Mouse (Mus musculus) gastrocnemius, postnatal 4 days (tissue): ENCODE data around the gene Ago3. TPM values are rescaled to one million over a fixed set of nuclear protein-coding genes. Genes with fewer than 3 reads are reported as not detected.

Experiments used
- DNase-seq, 2 experiments: peaks; one replicate each; pipeline ENCODE4 v3.0.0; 2021 to 2022; ENCODE audit warnings: low spot score in 2 of 2, mixed read lengths in 2 of 2
- total RNA-seq, 2 experiments: library from RNA; stranded (reverse); gene quantifications; 2 replicates each; pipeline ENCODE4 v1.2.3; 2021

The Ago3 gene
- total RNA-seq, 2 experiments from 2014 or later: 14.1 to 17.5 TPM

GRCm38 (mm10) chr4:126428682-126429346, 542 bp downstream of the Ago3 start:
- DNase-seq: no peak

GRCm38 (mm10) chr4:126423866-126424265, 5.5 kb downstream of the Ago3 start:
- no peak for DNase-seq

GRCm38 (mm10) chr4:126415707-126416106, 13.6 kb downstream of the Ago3 start:
- DNase-seq: no peak

GRCm38 (mm10) chr4:126412526-126412925, 16.8 kb downstream of the Ago3 start:
- DNase-seq: no peak

DNA sequence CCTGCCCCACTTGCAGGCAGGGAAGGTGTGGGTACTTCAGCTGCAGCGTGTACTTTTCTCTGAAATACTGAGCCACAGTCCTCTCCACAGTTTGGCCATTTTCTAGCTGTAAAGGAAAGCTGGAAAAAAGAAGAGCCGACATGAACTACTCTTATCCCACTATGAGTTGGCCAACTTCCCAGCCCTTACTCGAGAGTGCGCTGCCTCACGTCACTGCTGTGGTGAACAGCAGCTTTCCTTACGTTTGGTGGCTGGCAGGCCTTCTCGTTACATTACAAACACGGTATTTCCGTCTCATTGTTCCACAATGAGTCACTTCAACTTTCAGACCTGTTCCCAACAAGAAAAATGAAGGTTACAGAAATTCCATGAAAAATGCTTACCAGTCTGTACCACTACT, 57.9 kb downstream of the Ago3 start:
- no peak for DNase-seq

DNA sequence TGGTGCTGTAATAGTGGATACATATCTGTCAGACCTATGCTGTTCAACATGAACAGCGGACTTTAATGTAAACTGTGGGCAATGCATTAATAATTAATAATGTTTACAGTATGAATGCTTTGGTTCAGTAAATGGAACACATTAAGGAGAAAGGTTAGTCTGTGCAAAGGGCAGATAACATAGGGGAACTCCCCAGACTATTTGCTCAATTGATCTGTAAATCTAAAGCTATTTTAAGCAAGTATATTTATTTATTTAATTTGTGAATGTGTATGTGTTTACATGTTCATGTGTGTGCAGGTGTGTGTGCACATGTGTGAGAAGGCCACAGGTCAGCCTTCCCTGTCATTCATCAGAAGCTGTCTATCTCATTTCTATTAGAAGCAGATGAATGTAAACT, 69.3 kb downstream of the Ago3 start:
- no peak for DNase-seq

DNA sequence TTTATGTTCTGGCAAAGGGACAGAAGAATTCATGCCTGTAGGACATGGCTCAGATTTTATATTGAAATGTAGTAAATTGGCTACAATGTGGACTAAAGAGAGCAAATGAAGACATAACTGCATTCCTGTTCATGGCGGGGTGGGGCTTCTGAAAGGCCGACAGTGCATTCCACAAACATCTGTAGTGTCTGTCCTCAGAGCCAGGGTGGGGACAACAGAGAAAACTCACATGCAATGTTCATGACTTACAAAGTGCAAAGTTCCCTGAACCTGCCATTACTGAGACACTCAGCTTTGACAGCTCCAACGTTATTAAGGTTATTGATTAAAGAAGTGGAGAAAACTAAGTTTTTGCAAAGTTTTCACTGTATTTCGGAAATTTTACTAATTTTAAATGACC, 85.9 kb downstream of the Ago3 start:
- no peak for DNase-seq

GRCm38 (mm10) chr4:126339461-126339860, 89.9 kb downstream of the Ago3 start:
- DNase-seq: no peak

DNA sequence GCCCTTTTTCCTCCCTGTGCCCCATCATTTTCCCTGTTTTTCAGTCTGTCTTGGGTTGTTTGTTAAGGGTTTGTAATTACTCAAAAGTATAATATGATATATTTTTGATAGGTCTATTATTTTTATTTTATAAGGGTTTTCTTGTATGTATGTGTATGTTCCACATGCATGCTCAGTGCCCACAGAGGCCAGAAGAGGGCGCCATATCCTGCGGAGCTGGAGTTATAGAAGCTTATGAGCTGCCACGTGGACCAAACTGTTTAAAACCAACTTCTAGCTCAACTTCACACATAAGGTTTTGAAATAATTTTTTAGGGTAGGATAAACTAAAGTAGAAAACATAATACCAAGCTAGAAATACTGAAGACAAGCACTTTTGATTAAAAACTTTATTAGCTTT, 97.0 kb downstream of the Ago3 start:
- DNase-seq: no peak

GRCm38 (mm10) chr4:126331751-126332150, 97.6 kb downstream of the Ago3 start:
- DNase-seq: no peak

DNA sequence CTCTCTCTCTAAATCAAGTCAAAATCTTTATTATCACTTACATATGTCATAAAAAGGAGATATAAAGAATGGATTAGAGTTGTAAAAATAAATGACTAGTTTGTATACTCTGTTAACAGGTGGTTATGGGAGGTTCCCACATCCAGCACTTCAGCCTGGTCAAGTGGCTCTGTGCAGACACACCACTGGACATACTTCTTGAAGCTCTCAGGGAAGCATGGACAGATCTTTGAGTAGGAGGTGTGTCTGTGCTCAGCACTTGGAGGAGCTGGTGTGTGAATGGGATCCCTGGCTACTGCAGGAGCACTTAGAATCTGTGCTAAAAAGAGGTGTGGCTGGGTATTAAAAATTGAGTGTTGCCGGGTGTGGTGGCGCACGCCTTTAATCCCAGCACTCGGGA, 99.1 kb downstream of the Ago3 start:
- DNase-seq: no peak

GRCm38 (mm10) chr4:126326036-126326435, 103.3 kb downstream of the Ago3 start:
- no peak for DNase-seq

GRCm38 (mm10) chr4:126325281-126325861, 104.0 kb downstream of the Ago3 start, which contains the start of gene Tekt2:
Gene Tekt2 (minus strand): TSS chr4:126325688.
- DNase-seq: peak in 1 of 2 experiments; percentile 32

DNA sequence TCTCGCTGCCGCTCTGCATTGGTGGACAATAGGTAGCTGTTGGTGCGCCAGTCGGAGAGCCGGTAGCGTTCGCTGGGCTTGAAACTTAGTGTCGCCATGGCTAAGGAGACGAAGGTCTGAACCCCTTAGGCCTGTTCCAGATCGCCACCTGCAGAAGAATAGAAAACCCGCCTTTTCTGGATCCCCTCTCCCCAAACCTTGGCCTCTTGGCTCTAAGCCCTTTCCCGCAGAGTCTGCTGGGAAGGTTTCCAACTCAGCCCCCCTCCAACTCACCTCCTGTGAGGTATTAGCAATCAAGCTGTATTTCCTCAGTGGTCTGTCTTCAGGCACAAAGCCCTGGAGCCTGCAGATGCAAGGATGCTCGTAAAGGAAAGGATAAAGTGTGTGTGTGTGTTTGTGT, 104.5 kb downstream of the Ago3 start:
- no peak for DNase-seq

GRCm38 (mm10) chr4:126322646-126323045, 106.7 kb downstream of the Ago3 start:
- DNase-seq: no peak

- no peak for DNase-seq
Measured at GRCm38 (mm10) chr4:126321854-126322511, 107.4 kb downstream of the Ago3 start.

DNA sequence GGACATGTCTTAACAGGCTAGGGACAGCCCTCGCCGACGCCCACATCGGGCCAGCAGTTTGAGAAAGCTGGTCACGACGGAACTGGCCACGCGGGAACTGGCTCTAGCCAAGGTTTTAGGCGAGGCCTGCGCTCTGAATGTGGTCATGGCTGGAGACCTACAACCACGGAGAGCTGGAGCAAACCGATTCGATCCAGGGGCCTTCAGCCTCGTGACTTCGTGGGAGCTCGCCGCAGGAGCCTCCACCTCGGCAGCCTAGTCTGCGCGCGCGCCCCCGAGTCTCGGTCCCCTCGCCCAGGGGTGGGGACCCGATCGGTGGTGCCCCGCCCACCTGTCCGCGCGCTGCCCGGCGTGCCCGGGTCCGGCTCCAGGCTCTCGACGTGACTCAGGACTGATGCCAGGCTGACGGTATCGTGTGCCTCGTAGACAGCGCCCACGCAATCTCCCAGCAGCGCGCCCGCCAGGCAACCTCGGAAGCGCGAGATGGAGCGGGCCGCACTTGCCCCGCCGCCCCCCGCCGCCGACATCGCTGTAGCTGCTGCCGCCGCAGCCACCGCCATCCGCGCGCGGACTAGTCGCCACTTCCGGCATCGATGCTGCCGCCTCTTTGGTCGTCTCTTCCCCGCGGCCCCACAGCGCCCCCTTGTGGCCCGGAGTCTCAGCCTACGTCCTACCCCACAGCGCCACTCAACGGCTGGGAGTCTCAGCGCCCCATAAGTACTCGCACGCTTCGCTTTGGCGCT, 108.1 kb downstream of the Ago3 start, which contains the start of gene Adprhl2:
Gene Adprhl2, minus strand, starts transcription at position 593 of the 743 bp plus-strand sequence.
- peak; percentile 99 for DNase-seq

- no peak for DNase-seq
Measured at GRCm38 (mm10) chr4:126319806-126320205, 109.5 kb downstream of the Ago3 start.

DNA sequence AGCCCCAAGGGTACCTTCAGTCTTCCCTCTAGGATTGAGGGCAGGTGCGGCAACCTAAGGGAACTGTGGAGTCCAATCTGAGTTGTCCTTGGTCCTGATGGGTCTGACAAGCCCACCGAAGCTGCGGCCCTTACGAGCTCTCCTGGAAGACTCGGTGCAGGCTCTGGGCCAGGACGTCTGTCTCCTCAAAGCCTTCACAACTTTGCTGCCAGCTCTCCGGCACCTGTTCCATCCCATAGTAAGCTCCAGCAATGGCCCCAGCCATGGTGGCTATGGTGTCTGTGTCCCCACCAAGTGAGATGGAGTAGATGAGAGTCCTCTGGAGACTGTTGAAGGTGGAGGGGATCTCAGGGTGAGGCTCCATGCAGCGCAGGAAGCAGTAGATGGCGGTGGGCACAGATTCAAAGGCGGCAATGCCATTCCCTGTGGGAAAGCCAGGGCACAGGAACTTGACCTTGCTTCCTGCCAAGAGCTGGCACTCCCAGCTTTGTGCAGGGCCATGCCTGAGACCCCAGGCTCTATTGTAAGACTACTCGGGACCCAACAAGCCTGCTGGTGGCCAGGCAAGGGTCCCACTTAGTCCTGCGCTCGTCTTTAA, 112.8 kb downstream of the Ago3 start:
- no peak for DNase-seq

DNA sequence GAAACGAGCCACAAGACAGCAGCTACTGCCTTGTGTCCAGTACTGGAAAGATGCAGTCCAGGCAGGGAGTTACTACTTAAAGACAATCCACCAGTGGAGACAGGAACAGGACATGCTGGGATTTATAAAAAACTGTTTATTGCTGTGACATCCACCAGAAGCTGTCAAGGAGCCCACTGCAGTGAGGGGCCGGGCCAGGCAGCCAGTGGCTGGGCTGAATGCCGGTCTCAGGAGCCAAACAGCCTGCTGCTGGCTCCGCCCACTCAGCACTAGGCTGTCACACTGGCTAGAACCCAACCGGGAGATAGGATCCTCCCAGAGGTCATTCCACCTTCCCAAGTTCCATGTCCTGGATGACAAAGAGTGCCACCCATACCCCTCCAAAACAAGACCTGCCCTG, 113.4 kb downstream of the Ago3 start:
- DNase-seq: no peak

- peak in 1 of 2 experiments; percentile 47 for DNase-seq
Measured at GRCm38 (mm10) chr4:126314393-126314792, 115.0 kb downstream of the Ago3 start.
